Mouse (Mus musculus): ENCODE measurements around the gene Rfx7.
A peak's percentile ranks its signal among the peaks of the same experiment; 100 is the strongest.

- TF ChIP-seq CTCF (IDR thresholded peaks at IDR 0.05; ENCODE audit: low read depth) (no peak), EP300 (IDR thresholded peaks at IDR 0.05; ENCODE audit: low read depth) (peak; percentile 80)
Measured at GRCm38 (mm10) chr9:72639843-72640621, 108.0 kb downstream of the Rfx7 start.
